26 mouse cellular contexts compared by ENCODE assay signal in the genomic region with DNA sequence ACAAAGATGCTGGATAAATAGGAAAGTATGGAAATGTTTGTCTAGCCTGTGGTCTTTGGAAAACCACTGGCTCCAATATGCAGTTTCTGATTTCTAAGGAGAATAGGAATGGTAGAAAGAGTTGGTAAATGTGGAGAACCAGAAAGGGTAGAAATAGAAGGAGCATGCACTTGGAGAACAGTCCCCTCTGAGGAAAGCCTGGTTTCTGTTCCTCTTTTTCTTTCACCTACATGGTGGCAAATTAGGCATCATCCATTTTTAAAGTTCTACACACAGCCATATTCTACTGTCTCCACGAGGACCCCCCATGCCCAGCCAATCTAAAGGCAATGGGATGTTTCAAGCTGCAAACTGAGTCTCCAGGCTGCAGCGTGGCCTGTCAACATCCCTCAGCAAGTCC.
DNase-seq lines count a peak whose midpoint lies in the region; ATAC-seq lines count a peak whose summit lies in the region.
"Had no signal": no experiment of that assay in that cellular context is flagged by ENCODE, and none has a peak within 500 bp of the region (broad histone marks: within the 10 kb centered on the region; RNA-seq: fewer than 3 reads in every experiment).

No protein-coding gene starts in this region.

- H3K9me3 ChIP-seq in kidney, embryonic 15.5 days (replicated peaks) = no peaks in the 10 kb centered on the region
- H3K9me3 ChIP-seq: embryonic facial prominence, embryonic 13.5 days; embryonic facial prominence, embryonic 15.5 days; forebrain, embryonic 10.5 days; forebrain, embryonic 12.5 days; G1E had no signal

- H3K27ac ChIP-seq in kidney, embryonic 15.5 days = no peak overlapping the region
- H3K27ac ChIP-seq: embryonic facial prominence, embryonic 13.5 days; embryonic facial prominence, embryonic 15.5 days; forebrain, embryonic 10.5 days; forebrain, embryonic 12.5 days had no signal

- DNase-seq in heart, adult 11 months = peak; percentile 70
- DNase-seq in heart, adult 8-10 months (ENCODE audit: low spot score) = no peak
- peak; percentile 42 for DNase-seq in A20 (ENCODE audit: low read depth, low spot score)
- no peak for DNase-seq in kidney, postnatal 4 days
- no peak for DNase-seq in c-Kit-positive CD71-positive TER-119-positive erythroid progenitor cells, embryonic 14.5 days (ENCODE audit: low spot score)
- DNase-seq: adrenal gland, postnatal 10 days; adrenal gland, postnatal 25 days; cerebellum, adult 11-12 months; cerebellum, adult 2 months; cerebellum, adult 9-10 months; cerebellum, postnatal 10 days; cerebellum, postnatal 25 days; embryo, embryonic 11 days had no signal

- H3K4me3 ChIP-seq in kidney, embryonic 15.5 days (replicated peaks) = no peak overlapping the region
- H3K4me3 ChIP-seq: embryonic facial prominence, embryonic 13.5 days; embryonic facial prominence, embryonic 15.5 days; erythroblast, embryonic 14.5 days; forebrain, embryonic 10.5 days; forebrain, embryonic 12.5 days had no signal

- no peaks in the 10 kb centered on the region for H3K27me3 ChIP-seq in kidney, embryonic 15.5 days
- H3K27me3 ChIP-seq: embryonic facial prominence, embryonic 13.5 days; embryonic facial prominence, embryonic 15.5 days; forebrain, embryonic 12.5 days; Patski had no signal

- H3K9ac ChIP-seq in kidney, embryonic 15.5 days = no peak overlapping the region
- H3K9ac ChIP-seq: embryonic facial prominence, embryonic 13.5 days; embryonic facial prominence, embryonic 15.5 days; forebrain, embryonic 12.5 days had no signal

- H3K36me3 ChIP-seq in kidney, embryonic 15.5 days = no peaks in the 10 kb centered on the region
- H3K36me3 ChIP-seq: embryonic facial prominence, embryonic 13.5 days; embryonic facial prominence, embryonic 15.5 days; G1E had no signal

- WGBS in kidney, embryonic 15.5 days = 71% methylated on average over 2 of the region's 2 CpGs

- no peak overlapping the region for H3K4me2 ChIP-seq in kidney, embryonic 15.5 days
- H3K4me2 ChIP-seq: embryonic facial prominence, embryonic 13.5 days; embryonic facial prominence, embryonic 15.5 days; forebrain, embryonic 12.5 days had no signal

- peaks cover 3% of the 10 kb centered on the region; the same call in 1 of the 2 replicates for H3K4me1 ChIP-seq in kidney, embryonic 15.5 days
- H3K4me1 ChIP-seq: embryonic facial prominence, embryonic 13.5 days; embryonic facial prominence, embryonic 15.5 days; forebrain, embryonic 12.5 days had no signal

- ATAC-seq in common myeloid progenitor, adult 5-6 weeks (replicated peaks; ENCODE audit: low read depth, poor library complexity, severe bottlenecking) = 0 out of 2 replicates have a peak, but pooled peaks have one; percentile 53
- 0 out of 2 replicates have a peak, but pooled peaks have one; percentile 10 for ATAC-seq in megakaryocyte progenitor cell, adult 5-6 weeks (replicated peaks; ENCODE audit: poor library complexity)
- no peak for ATAC-seq in kidney, embryonic 15.5 days (replicated peaks; ENCODE audit: low FRiP score)
- ATAC-seq: activated CD4-positive, CD25-positive, alpha-beta regulatory T cell, adult 4 months; forebrain, embryonic 14.5 days; forebrain, embryonic 16.5 days; Patski had no signal

Comparison
In these comparisons a context has a peak if more than half of its experiments do, and no peak if none do; other contexts are left out.
1. DNase-seq: peak in heart, adult 11 months (single experiment) and A20 (single experiment); none in heart, adult 8-10 months (single experiment), kidney, postnatal 4 days (0 of 2) and c-Kit-positive CD71-positive TER-119-positive erythroid progenitor cells, embryonic 14.5 days (single experiment).